Mouse (Mus musculus) brown adipose tissue, adult 24 weeks (tissue): ENCODE data around the gene Gas2. TPM values are rescaled to one million over a fixed set of nuclear protein-coding genes. Genes with fewer than 3 reads are reported as not detected.

ENCODE experiments used
- H3K27ac ChIP-seq: fragments of 200-500 bp; replicated peaks from 2 replicates; pipeline ENCODE4 v1.5.1; 2012; ENCODE audit warnings: low read depth, mild to moderate bottlenecking, low read length
- H3K4me1 ChIP-seq: fragments of 200-500 bp; 2 replicates; pipeline ENCODE4 v1.6.1; 2012; ENCODE audit warnings: low read length, mixed read lengths; ENCODE audit not compliant: control insufficient read depth, insufficient read depth, insufficient read length
- H3K4me3 ChIP-seq: fragments of 200-500 bp; 2 replicates; pipeline ENCODE4 v1.5.1; 2012; ENCODE audit warnings: low read depth, mild to moderate bottlenecking, low read length, moderate library complexity; ENCODE audit not compliant: insufficient read depth
- polyA plus RNA-seq: library from polyadenylated mRNA; stranded (reverse); fragments of >200 nt; gene quantifications from 2 replicates; pipeline ENCODE4 v1.2.4, GENCODE M21; 2012; ENCODE audit not compliant: missing spikeins, insufficient read depth, insufficient read length

The Gas2 gene
- polyA plus RNA-seq, 1 experiment = 4.2 TPM

DNA sequence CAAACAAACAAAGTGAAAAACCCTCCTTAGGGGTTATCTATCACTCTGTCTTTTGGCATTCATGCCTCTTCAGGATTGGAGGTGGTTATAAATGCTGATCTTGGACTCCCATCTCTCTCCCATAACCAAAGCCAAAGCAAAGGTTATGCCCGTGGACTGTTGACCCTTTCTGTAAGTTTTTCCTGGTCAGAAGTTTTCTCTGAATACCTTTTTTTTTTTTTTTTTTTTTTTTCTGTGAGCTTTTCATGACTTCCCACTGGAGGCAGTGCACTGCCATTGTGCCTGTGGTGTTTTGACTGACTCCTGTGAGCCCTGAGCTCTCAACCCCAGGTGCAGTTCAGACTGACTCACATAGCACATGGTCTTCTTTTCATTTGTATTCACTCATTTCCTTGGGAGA is 6.2 kb downstream of the Gas2 start:
- Histone ChIP-seq H3K27ac (no peak overlapping the region), H3K4me3 (no peak overlapping the region), H3K4me1 (no peaks in the 10 kb centered on the region)

DNA sequence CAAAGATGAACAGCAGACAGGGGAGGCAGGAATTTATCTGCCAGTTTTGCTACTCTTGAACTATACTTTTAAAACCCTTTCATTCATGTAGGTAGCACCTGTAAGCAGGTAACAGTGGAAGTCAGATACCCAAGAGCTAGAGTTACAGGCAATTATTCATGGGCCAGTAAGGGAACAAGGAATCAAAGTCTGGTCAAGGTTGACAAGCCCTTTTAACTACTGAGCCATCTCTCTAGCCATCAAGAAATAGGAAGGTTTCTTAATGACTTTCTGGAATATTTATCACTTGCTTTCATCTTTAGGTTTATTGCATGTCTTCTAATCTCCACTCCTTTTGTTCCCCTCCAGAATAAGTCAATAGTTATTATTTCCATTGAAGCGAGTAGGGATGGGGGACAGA is 10.2 kb downstream of the Gas2 start:
- H3K27ac ChIP-seq = no peak overlapping the region
- no peak overlapping the region for H3K4me3 ChIP-seq
- H3K4me1 ChIP-seq = no peaks in the 10 kb centered on the region

DNA sequence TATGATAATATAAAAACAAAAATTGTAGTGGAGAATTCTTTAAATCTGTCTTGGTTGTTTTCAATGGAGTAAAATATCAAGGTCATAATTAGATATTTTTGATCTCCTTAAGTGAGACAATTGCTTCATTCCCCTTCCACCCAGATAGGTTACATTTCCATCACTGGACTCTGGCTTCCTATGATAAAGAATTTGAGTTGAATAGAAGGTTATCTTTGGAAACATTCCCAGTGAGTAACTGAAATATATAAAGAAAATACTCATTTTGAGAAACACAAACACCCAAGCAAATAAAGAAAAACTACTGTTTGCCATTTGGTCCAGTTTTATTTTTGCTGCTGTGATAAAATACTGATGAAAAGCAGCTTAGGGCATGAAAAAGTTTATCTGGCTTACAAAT is 10.8 kb downstream of the Gas2 start:
- no peak overlapping the region for H3K4me3 ChIP-seq
- H3K4me1 ChIP-seq = no peaks in the 10 kb centered on the region
- no peak overlapping the region for H3K27ac ChIP-seq

DNA sequence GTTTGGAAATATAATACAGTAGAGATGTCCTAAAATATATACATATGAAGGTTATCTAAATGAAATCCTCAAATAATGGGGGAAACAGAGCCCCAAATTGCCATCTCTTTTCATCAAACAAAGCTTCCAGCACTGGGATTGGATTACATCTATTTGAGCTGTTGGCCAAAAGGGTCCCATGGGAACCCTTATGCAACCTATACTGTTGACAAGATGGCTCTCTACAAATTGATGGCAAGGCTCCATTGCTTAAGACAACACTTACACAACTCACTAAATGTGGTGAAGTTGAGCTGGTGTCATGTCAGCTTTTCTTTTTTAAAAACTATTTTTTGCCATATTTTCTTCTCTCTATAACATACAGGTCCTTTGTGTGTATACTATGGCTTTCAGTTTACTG is 14.5 kb downstream of the Gas2 start:
- no peak overlapping the region for H3K4me3 ChIP-seq
- no peak overlapping the region for H3K27ac ChIP-seq
- H3K4me1 ChIP-seq = peaks cover 7% of the 10 kb centered on the region; the same call in 1 of the 2 replicates

DNA sequence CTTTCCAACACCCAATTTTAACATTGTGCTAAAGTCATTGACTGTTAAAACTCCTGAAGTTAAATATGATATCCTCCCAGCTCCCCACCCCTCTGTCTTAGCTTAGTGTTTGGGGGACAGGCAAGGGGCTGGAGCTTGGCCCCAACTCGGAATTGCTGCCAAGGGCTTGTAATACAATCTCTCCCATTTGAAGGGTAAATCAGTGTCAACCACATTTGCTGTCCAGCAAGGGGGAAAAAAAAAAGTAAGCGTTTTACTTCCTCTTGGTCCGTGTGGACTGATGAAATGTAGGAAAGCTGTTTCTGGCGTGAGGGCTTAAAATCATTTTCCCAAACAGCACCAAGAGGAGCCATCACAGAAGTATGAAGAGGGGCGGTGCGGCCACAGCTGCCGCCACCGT is 16.9 kb downstream of the Gas2 start:
- H3K4me3 ChIP-seq = peak overlapping the region; percentile 36
- peaks cover 7% of the 10 kb centered on the region; the same call in 1 of the 2 replicates for H3K4me1 ChIP-seq
- H3K27ac ChIP-seq = no peak overlapping the region

DNA sequence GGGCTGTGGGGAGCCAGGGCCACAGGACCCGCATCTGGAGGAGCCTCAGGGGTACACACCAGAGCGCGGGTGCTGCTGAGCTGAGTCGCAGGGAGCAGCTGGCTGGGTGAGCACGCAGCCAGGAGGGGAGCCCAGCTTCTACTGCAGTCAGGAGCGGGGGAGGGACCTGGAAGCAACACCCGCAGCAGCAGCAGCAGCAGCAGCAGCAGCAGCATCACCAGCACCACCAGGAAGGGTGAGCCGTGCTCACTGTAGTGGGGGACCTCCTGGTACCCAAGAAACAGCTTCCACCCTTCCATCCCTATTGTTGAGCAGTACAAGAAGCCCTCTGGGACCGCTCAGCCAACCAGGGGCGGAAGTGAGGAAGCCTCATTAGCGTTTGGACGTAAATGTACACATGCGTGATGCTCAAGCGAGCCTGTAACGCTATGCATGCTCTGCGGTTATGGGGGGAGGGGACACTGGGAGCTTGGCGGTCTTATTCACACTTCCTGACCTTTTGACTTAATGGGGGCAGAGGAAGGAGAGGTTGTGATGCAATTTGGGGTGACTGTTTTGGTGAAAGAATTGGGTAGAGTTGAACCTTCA is 17.4 kb downstream of the Gas2 start:
- H3K4me1 ChIP-seq = peaks cover 7% of the 10 kb centered on the region; the same call in 1 of the 2 replicates
- peak overlapping the region; percentile 36 for H3K4me3 ChIP-seq
- no peak overlapping the region for H3K27ac ChIP-seq

- no peak overlapping the region for H3K4me3 ChIP-seq
- H3K27ac ChIP-seq = no peak overlapping the region
- peaks cover 7% of the 10 kb centered on the region; the same call in 1 of the 2 replicates for H3K4me1 ChIP-seq
Observed at GRCm38 (mm10) chr7:51880121-51880520, 18.3 kb downstream of the Gas2 start.

- H3K4me1 ChIP-seq = peaks cover 2% of the 10 kb centered on the region; the same call in 1 of the 2 replicates
Observed at GRCm38 (mm10) chr7:51885345-51885744, 23.5 kb downstream of the Gas2 start.

GRCm38 (mm10) chr7:51887678-51888567 is 26.1 kb downstream of the Gas2 start:
- no peak overlapping the region for H3K27ac ChIP-seq
- H3K4me1 ChIP-seq = no peaks in the 10 kb centered on the region
- H3K4me3 ChIP-seq = no peak overlapping the region

More at GRCm38 (mm10) chr7:51885345-51885744, 23.5 kb downstream of the Gas2 start:
- Histone ChIP-seq H3K27ac (no peak overlapping the region), H3K4me3 (no peak overlapping the region)

- H3K4me1 ChIP-seq = no peaks in the 10 kb centered on the region
- no peak overlapping the region for H3K27ac ChIP-seq
- no peak overlapping the region for H3K4me3 ChIP-seq
Observed at GRCm38 (mm10) chr7:51889601-51890000, 27.8 kb downstream of the Gas2 start.

- Histone ChIP-seq H3K27ac (no peak overlapping the region), H3K4me3 (no peak overlapping the region), H3K4me1 (no peaks in the 10 kb centered on the region)
Observed at GRCm38 (mm10) chr7:51892224-51892965, 30.6 kb downstream of the Gas2 start.

- Histone ChIP-seq H3K27ac (no peak overlapping the region), H3K4me1 (no peaks in the 10 kb centered on the region), H3K4me3 (no peak overlapping the region)
Observed at GRCm38 (mm10) chr7:51893008-51893407, 31.2 kb downstream of the Gas2 start.

- H3K4me1 ChIP-seq = no peaks in the 10 kb centered on the region
- no peak overlapping the region for H3K4me3 ChIP-seq
- no peak overlapping the region for H3K27ac ChIP-seq
Observed at GRCm38 (mm10) chr7:51894133-51894801, 32.5 kb downstream of the Gas2 start.

DNA sequence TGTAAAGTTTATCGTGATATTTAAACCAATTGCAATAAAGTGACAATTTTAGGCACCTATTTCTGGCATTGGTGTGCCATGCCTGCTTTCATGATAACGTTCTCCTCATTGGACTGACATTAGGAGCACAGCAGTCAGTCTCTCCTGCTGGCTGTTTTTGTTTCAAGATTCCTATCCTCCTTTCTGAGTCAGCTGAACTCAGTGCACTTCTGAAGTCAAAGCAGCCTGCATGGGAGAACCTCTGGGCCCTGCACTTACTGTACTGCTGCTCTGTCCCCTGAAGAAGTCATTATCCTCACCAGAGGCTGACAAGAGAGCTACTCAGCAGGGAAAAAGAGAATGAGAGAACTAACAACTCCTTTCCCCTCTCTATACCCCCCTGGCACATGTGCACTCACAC is 33.1 kb downstream of the Gas2 start:
- Histone ChIP-seq H3K27ac (no peak overlapping the region), H3K4me3 (no peak overlapping the region), H3K4me1 (no peaks in the 10 kb centered on the region)

DNA sequence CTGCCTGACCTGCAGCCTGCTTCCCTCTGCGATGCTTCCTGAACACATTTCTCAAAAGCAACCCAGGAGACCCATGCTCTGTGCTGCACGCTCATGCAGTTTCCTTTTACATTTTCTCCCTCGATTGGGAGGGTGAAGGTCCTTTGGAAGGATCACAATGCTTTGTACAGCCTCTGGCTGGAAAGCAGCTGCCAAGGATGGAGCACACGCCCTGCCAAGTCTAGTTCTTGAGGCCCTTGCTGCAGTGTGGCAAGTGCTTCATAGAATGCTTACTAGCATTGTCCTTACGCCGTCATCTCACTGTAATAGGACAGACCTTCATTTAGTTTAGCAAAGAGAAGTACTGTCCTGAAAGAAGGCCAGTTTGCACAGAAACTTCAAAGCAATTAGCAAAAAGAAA is 37.3 kb downstream of the Gas2 start:
- Histone ChIP-seq H3K4me1 (no peaks in the 10 kb centered on the region), H3K27ac (no peak overlapping the region), H3K4me3 (no peak overlapping the region)
